Mouse (Mus musculus) embryonic facial prominence, embryonic 14.5 days (tissue): ENCODE results near the gene S100a14. TPM values are rescaled to one million over a fixed set of nuclear protein-coding genes. Genes with fewer than 3 reads are reported as not detected.

Experiments
- ATAC-seq: fragments of 200-750 bp; cut with Nextera tagmentation; 2 replicates; pipeline ENCODE4 v1.8.0; 2017; ENCODE audit warnings: low read depth, moderate number of reproducible peaks, moderate TSS enrichment
- DNase-seq: peaks from one replicate; pipeline ENCODE4 v3.0.0-alpha.2; 2015; ENCODE audit warnings: low spot score
- H3K27ac ChIP-seq: fragments of 300-500 bp; sonication (generic); replicated peaks from 2 replicates; pipeline ENCODE4 v1.5.1; 2014; ENCODE audit warnings: low read depth, mild to moderate bottlenecking, low read length, moderate library complexity
- H3K27me3 ChIP-seq: fragments of 300-500 bp; sonication (generic); replicated peaks from 2 replicates; pipeline ENCODE4 v1.6.1; 2014; ENCODE audit warnings: low read length; ENCODE audit not compliant: control insufficient read depth, insufficient read depth
- H3K36me3 ChIP-seq: fragments of 300-500 bp; sonication (generic); 2 replicates; pipeline ENCODE4 v1.6.1; 2014; ENCODE audit warnings: low read length, mixed read lengths; ENCODE audit not compliant: control insufficient read depth, insufficient read depth
- H3K4me1 ChIP-seq: fragments of 300-500 bp; sonication (generic); 2 replicates; pipeline ENCODE4 v1.6.1; 2014; ENCODE audit warnings: antibody characterized with exemption, low read length; ENCODE audit not compliant: control insufficient read depth, insufficient read depth
- H3K4me2 ChIP-seq: fragments of 300-500 bp; sonication (generic); 2 replicates; pipeline ENCODE4 v1.6.1; 2014; ENCODE audit warnings: low read depth, mild to moderate bottlenecking, low read length, moderate library complexity, mixed read lengths
- H3K4me3 ChIP-seq: fragments of 300-500 bp; sonication (generic); 2 replicates; pipeline ENCODE4 v1.5.1; 2014; ENCODE audit warnings: low read depth, mild to moderate bottlenecking, low read length
- H3K9ac ChIP-seq: fragments of 300-500 bp; sonication (generic); 2 replicates; pipeline ENCODE4 v1.6.1; 2014; ENCODE audit warnings: low read depth, mild to moderate bottlenecking, low read length, moderate library complexity, mixed read lengths
- H3K9me3 ChIP-seq: fragments of 300-500 bp; sonication (generic); 2 replicates; pipeline ENCODE4 v1.6.1; 2016; ENCODE audit warnings: low read length; ENCODE audit not compliant: control insufficient read depth
- WGBS: fragments of 180-500 bp; shearing (Covaris S2); extraction: QIAGEN DNeasy Blood & Tissue Kit; methylation state at CpG from one replicate; pipeline ENCODE4 v1.1.7; 2014; 5-methylcytosine and 5-hydroxymethylcytosine counted together
- polyA plus RNA-seq: library from polyadenylated mRNA; unstranded; fragments of >200 nt; fragmentation: Nextera tagmentation; extraction: Ambion mirVana; gene quantifications from 2 replicates; pipeline ENCODE4 v1.2.1, GENCODE M21; 2014

Gene S100a14
- polyA plus RNA-seq, 1 experiment from 2014 or later = 21.5 TPM

DNA sequence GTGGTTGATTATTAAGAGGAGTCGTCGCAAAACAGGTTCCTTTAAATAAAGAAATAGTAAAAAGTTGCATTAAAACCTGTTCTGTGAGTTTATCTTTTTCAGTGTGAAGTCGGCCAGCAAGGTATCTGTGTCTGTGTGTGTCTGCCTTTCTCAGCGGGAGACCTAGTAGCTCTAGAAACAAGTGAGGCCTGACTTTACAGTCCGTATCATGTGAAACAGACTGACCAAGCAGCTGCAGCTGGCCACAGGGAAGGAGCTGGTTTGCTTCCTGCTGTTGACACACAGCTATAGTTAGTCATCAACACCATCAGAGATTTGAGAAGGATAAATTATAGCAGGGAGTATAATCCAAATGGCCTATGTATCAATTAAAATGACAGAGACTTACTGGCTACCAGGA is 5.1 kb downstream of the S100a14 start:
- Histone ChIP-seq H3K4me2 (no peak overlapping the region), H3K4me3 (no peak overlapping the region), H3K36me3 (no peaks in the 10 kb centered on the region), H3K27ac (no peak overlapping the region), H3K9ac (no peak overlapping the region), H3K4me1 (no peaks in the 10 kb centered on the region), H3K27me3 (no peaks in the 10 kb centered on the region), H3K9me3 (no peaks in the 10 kb centered on the region)
- WGBS = 54% methylated on average over 5 of the region's 5 CpGs
- DNase-seq (peak; percentile 39), ATAC-seq (no peak)

DNA sequence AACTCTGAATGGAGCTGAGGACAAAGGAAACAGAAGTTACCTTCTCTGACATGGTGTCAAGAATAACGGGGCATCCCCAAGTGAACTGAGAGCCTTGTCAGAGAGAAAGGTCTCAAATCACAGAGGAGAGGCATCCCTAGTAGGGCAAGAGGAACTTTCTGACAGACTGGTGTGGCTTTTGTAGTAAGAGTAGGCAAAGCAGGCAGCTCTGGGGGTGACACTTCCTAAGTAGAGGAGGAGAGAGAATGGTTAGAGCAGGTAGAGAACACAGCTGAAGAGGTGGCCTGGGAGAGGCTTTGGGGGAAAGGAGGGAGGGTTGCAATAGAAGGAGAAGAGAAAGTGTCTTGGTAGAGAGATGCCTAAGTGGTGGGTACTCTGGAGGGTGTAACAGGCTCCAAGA is 8.8 kb downstream of the S100a14 start:
- Histone ChIP-seq H3K9ac (no peak overlapping the region), H3K4me1 (no peaks in the 10 kb centered on the region), H3K27ac (no peak overlapping the region), H3K27me3 (no peaks in the 10 kb centered on the region), H3K4me2 (no peak overlapping the region), H3K36me3 (no peaks in the 10 kb centered on the region), H3K9me3 (no peaks in the 10 kb centered on the region), H3K4me3 (no peak overlapping the region)
- DNase-seq = no peak
- no peak for ATAC-seq
- 66% methylated on average over 1 of the region's 1 CpGs for WGBS

DNA sequence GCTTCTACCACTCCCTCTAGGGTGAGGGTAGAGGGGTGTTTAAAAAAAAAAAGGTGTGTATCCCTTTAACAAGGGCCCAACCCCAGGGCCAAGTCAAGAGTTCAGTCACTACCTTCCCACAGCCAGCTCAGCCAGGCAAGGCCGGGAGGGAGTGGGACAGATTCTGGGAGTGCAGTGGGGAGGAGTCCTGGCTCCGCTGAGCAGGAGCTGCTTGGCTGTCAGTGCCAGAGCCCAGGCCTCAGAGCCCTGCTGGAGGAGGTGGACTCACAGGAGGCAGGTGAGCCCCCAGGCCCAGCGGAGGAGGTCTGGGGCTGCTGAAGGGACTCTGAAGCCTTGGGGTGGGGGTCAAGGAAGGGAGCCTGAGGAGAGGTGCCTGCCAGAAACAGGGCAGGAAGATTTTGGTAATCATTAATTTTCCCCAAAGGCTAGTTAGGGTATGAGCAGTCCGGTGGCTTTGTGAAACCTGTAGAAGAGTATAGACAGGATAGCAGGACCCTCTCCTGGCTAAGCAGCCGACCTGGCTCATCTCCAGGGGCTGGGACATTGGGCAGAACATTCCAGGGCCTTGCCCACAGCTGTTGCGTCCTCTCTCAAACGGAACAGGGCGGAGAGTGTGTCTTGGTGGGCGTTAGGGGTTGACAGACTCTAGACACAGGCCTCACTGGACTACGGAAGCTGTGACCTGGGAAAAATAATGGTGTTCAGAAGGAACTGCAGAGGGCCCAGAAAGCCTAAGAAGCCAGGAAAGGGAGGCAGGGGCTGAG is 10.7 kb downstream of the S100a14 start, which contains the start of gene S100a16:
Gene S100a16 (plus strand): TSS at position 114 of the 764 bp plus-strand sequence.
- peak within 1 kb of the TSS; percentile 39 for H3K4me2 ChIP-seq
- peak within 1 kb of the TSS; percentile 39; the same call in 1 of the 2 replicates for H3K9ac ChIP-seq
- no peaks in the 10 kb centered on the region for H3K9me3 ChIP-seq
- DNase-seq (peak; percentile 77), ATAC-seq (peak; percentile 85; the same call in 1 of the 2 replicates)
- no peaks in the 10 kb centered on the region for H3K36me3 ChIP-seq
- peak within 1 kb of the TSS; percentile 14; the same call in 1 of the 2 replicates for H3K4me3 ChIP-seq
- peak within 1 kb of the TSS; percentile 57 for H3K27ac ChIP-seq
- WGBS = 33% methylated on average over 10 of the region's 10 CpGs
- H3K27me3 ChIP-seq = no peaks in the 10 kb centered on the region
- peaks cover 3% of the 10 kb centered on the region; the same call in 1 of the 2 replicates for H3K4me1 ChIP-seq

DNA sequence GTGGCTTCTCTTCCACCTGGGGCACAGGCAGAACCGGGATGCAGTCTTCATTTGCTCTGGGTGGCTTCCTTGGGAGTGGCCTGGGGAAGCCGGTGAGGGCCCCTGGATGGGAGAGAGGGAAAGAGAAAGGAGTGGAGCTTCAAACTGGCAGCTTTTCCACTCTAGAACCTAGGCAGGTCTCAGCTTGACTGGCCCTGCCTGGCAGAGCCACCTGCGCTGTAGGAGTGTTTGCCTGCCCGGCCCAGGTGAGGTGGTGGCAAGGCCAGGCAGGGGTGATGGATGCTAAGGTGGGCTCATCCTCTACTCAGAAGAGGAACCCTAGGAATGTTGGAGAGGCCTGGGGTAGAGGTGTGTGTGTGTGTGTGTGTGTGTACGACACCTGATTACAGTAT is 11.2 kb downstream of the S100a14 start:
- Histone ChIP-seq H3K4me1 (peaks cover 3% of the 10 kb centered on the region; the same call in 1 of the 2 replicates), H3K27ac (peak overlapping the region; percentile 57), H3K4me2 (peak overlapping the region; percentile 39), H3K27me3 (no peaks in the 10 kb centered on the region), H3K4me3 (peak overlapping the region; percentile 14; the same call in 1 of the 2 replicates), H3K9me3 (no peaks in the 10 kb centered on the region), H3K36me3 (no peaks in the 10 kb centered on the region), H3K9ac (0 out of 2 replicates have a peak overlapping the region, but pooled peaks have one; percentile 39)
- ATAC-seq (peak; percentile 34; the same call in 1 of the 2 replicates), DNase-seq (peak; percentile 43)
- 78% methylated on average over 5 of the region's 5 CpGs for WGBS

DNA sequence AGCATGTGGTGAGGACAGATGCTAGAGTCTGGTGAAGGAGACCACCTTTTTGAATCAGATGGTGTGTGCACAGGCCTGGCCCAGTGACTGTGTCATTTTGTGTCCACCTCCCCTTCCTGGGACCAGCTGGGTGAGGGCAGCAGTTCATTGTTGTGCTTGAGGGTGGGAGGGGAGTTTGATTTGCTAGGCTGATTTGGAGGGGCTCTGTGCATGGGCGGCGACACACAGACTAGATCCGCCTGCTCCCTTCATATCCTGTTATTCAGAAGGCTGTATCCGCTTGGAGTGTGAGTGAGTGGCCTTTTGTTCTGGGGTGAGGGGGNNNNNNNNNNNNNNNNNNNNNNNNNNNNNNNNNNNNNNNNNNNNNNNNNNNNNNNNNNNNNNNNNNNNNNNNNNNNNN is 14.2 kb downstream of the S100a14 start:
- ATAC-seq (peak; percentile 11; the same call in 1 of the 2 replicates), DNase-seq (peak; percentile 41)
- Histone ChIP-seq H3K9me3 (no peaks in the 10 kb centered on the region), H3K27me3 (no peaks in the 10 kb centered on the region), H3K36me3 (no peaks in the 10 kb centered on the region), H3K4me1 (peaks cover 3% of the 10 kb centered on the region; the same call in 1 of the 2 replicates), H3K4me3 (no peak overlapping the region), H3K27ac (peak overlapping the region; percentile 16), H3K4me2 (no peak overlapping the region), H3K9ac (peak overlapping the region; percentile 50; the same call in 1 of the 2 replicates)
- 47% methylated on average over 4 of the region's 4 CpGs for WGBS

DNA sequence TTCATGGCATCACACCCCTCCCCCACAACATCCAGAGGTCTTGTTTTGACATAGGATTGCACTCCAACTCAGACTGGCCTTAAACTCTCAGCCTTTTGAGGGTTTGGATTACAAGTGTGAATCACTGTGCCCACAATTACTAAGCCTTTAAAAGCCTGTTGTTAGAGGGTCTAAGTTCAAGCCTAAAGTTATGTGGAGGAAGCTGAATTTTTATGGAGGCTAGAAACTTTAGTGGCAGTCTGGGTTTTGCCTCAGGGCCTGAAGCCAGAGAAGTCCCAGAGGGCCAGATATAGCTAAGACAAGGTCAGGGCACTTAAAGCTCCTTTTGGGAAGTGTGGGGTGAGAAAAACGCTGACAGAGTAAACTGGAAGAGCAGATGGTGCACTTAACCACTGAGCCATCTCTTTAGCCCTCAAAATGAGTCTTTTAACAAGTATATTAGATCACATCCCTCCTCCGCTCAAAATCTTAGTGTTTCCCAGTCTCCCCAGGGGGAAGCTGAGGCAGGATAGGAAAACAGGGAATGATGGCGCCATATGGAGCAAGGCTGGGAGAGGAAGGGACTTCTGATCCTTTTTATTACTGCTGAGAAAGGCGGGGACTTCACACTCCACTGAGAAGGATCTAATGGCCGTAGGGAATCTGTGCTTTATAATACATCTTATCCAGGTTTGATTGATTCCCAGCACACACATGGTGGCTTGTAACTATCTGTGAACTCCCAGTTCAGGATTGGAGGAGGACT is 23.2 kb downstream of the S100a14 start:
- DNase-seq (peak; percentile 53), ATAC-seq (no peak)
- Histone ChIP-seq H3K4me3 (no peak overlapping the region), H3K36me3 (no peaks in the 10 kb centered on the region), H3K27me3 (no peaks in the 10 kb centered on the region), H3K9ac (no peak overlapping the region), H3K4me2 (no peak overlapping the region), H3K27ac (no peak overlapping the region), H3K9me3 (no peaks in the 10 kb centered on the region), H3K4me1 (no peaks in the 10 kb centered on the region)
- 55% methylated on average over 5 of the region's 5 CpGs for WGBS

DNA sequence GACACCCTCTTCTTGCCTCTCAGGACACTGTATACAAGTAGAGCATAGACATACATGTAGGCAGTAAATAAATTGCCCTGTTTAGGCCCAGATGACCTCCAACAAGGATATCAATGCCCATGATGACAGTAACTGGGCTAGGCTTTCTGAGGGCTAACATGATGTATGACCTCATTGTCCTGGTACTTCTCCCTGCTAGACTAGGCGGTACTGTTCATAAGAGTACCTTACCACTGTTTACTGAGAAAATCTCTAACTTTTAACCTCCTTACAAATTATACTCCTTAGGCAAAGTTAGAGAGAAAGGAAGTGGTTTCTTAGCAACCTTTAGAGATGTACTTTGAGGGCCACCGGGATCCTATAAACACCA is 23.8 kb downstream of the S100a14 start:
- H3K27me3 ChIP-seq = no peaks in the 10 kb centered on the region
- 84% methylated on average over 2 of the region's 2 CpGs for WGBS
- H3K9me3 ChIP-seq = no peaks in the 10 kb centered on the region
- H3K4me2 ChIP-seq = no peak overlapping the region
- H3K9ac ChIP-seq = no peak overlapping the region
- no peak for ATAC-seq
- H3K27ac ChIP-seq = no peak overlapping the region
- H3K36me3 ChIP-seq = no peaks in the 10 kb centered on the region
- no peak for DNase-seq
- H3K4me3 ChIP-seq = no peak overlapping the region
- H3K4me1 ChIP-seq = no peaks in the 10 kb centered on the region

DNA sequence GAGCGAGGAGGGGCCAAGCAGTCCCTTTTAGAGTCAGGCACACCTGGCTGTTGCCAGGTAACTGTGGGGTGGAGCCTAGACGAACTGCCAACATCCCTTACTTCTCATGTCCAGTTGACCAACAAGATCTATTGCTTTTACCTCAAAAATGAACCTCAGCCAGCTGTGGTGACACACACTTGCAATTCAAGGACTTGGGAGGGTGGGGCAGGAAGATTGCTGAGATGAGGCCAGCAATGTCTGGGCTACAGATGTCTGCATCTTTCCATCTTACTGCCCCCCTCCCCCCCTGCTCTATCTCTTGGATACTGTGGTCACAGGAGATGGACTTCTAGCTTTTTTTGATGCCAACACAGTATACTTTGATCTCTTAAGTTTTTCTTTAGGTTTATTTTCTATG is 25.6 kb downstream of the S100a14 start:
- Histone ChIP-seq H3K36me3 (no peaks in the 10 kb centered on the region), H3K27ac (no peak overlapping the region), H3K4me3 (no peak overlapping the region), H3K4me1 (no peaks in the 10 kb centered on the region), H3K9me3 (no peaks in the 10 kb centered on the region), H3K4me2 (no peak overlapping the region), H3K9ac (no peak overlapping the region), H3K27me3 (no peaks in the 10 kb centered on the region)
- 81% methylated on average over 2 of the region's 2 CpGs for WGBS
- no peak for ATAC-seq
- no peak for DNase-seq
